Mouse (Mus musculus) gastrocnemius, postnatal 36 days (tissue): ENCODE measurements around the gene Coro1c. TPM values are rescaled to one million over a fixed set of nuclear protein-coding genes. Genes with fewer than 3 reads are reported as not detected.
A peak's percentile ranks its signal among the peaks of the same experiment; 100 is the strongest.

Experiments
- DNase-seq, 2 experiments: peaks; one replicate each; pipeline ENCODE4 v3.0.0; 2022
- intact Hi-C: fragments of 180-260 bp; cut with DNase I; formaldehyde crosslinking; loops from one replicate; pipeline ENCODE4 v1.15.1; 2025
- total RNA-seq, 2 experiments: library from RNA; stranded (reverse); gene quantifications; 2 replicates each; pipeline ENCODE4 v1.2.3; 2021

Gene Coro1c
- total RNA-seq, 2 experiments from 2014 or later, result 10.6 to 14.4 TPM

DNA sequence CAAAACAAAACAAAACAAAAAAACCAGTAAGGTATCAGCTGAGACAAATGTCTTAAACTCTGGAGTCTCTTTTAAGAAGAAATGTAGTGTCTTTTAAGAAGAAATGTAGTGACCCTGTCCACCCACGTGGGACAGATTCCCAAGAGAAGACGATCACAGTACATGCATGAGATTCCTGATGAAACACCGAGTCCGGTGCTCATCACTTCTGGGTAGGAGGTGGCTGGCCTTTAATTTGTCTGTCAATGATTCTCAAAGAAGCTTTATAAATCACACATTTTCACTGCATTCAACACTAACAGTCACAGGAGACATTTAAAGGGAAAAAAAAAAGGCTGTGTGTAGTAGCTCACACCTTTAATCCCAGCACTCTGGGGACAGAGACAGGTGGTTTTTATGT lies 18.6 kb downstream of the Coro1c start:
- DNase-seq, result no peak
- intact Hi-C loops, result no loop called here

DNA sequence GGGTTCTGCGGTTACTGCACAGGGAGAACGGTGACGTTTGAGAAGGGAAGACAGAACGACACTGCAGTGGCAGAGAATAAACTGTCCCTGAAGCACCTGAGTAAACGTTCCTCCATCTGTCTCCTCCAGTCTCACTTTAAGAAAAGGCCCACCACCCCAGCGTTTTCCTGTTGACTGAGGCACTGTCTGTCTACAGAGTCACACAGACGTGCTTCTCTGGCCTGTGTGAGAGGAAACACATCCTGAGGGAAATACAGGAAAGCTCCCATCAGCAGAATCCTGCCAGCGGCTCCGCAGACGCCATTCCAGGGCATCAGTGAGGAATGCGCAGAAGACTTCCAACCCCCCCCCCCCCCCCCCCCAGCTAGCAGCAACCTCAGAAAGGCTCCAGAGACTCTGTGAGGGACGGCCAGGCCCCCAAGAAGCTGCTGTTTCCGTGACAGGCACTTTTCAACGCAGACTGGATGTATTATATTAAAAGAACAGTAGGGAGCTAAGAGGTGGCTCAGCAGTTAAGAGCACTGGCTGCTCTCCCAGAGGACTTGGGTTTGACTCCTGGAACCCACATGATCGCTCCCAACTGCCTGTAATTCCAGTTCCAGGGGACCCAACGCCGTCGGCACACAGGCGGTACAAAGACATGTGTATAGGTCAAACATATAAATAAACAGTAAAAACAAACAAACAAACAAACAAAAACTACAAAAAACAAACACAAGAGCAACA lies 19.2 kb downstream of the Coro1c start:
- DNase-seq, result no peak
- intact Hi-C loops, result no loop called here

DNA sequence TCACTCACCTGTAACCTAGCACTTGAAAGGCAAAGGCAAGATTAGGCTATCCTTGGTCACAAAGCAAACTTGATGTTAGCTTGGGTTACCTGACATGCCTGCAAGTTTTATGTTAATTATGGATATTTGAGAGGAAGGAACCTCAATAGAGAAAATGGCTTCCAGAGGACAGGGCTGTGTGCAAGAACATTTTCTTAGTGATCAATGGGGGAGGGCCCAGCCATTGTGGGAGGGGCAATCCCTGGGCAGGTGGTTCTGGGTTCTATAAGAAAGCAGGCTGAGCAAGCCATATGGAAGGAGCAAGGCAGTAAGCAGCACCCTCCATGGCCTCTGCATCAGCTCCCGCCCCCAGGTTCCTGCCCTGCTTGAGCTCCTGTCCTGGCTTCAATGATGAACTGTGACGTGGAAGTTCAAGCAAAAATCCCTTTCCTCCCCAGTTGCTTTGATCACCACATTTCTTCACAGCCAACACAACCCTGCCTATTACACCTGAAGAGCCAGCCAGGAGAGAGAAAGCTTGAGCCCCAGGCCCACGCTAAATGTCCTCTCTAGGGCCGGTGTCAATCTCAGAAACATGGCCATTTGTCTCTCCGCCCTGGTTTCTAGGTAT lies 20.3 kb downstream of the Coro1c start:
- no peak for DNase-seq
- intact Hi-C loops, result no loop called here

DNA sequence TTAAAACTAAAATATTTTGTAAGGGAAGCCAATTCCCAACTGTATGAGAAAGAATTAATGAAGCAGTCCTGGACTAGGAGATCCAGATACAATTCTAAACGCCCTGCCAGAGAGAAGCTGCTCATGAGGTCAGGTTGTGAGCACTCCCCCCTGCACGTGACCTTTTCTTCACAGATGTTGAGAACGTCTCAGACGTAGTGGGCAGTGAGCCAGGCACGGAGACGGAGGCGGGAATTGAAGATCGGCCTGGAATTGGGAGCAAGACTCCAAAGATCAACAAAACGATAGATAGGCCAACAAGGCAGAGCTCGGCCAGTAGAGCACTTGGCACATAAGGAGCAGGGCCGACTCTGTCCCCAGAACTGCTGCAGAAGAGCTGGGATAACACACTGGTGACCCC lies 21.4 kb downstream of the Coro1c start:
- intact Hi-C loops, result no loop called here
- peak; percentile 66 to 70 for DNase-seq

DNA sequence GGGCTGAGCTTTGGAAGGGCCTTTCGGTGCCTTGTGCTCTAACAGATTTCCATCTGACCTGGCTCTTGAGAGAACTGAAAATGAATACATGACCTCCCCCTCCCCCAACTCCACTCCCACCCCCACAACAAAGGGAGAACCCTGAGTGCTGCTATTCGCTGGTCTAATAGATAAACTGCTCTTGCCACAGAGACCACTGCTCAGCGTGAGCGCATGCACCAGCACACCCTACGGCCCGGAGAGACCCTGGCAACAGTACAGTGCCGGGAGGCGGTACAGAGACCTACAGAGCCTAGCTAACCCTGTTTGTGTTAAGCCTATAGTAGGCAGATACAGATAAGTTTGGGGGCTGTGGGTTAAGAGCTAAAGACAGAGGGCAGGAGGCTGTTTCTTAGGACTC lies 22.9 kb downstream of the Coro1c start:
- intact Hi-C loops, result no loop called here

DNA sequence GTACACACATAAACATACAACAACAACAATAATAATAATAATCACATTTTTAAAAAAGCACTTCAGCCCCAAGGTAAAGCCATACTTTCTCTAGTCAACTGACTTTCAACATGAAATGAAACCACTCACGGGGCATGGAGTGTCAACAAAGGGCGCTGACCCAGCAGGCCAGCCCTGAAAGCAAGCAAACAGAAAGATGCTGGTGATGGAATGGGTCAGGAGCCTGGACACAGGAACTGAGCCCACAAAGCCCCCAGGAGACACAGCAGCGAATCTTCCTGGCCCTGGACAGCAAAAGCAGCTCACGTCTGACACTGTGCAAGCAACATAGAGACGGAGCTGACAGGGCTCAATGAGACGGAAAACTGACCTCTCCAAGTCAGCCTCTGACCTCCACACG lies 23.8 kb downstream of the Coro1c start:
- intact Hi-C loops, result no loop called here
- DNase-seq, result no peak

More for the DNA sequence above, 22.9 kb downstream of the Coro1c start:
- DNase-seq, result no peak

DNA sequence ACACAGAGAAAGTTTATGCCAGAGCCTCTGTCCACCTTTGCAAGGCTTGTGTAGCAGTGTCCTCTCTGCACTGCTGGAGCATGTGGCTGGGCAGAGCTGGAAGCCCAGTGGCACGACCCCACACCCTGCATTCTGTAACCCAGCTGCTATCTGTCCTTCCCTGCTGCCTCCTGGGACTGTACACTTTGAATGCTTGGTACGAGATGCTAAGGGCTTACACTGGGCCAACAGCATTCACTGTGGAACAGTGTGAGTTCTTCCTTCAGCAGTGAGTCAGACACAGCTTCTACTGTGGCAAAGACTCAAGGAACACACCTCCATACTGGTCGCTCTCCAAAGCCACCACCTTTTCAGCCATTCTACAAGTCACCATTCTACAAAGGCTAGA lies 25.2 kb downstream of the Coro1c start:
- intact Hi-C loops, result no loop called here

DNA sequence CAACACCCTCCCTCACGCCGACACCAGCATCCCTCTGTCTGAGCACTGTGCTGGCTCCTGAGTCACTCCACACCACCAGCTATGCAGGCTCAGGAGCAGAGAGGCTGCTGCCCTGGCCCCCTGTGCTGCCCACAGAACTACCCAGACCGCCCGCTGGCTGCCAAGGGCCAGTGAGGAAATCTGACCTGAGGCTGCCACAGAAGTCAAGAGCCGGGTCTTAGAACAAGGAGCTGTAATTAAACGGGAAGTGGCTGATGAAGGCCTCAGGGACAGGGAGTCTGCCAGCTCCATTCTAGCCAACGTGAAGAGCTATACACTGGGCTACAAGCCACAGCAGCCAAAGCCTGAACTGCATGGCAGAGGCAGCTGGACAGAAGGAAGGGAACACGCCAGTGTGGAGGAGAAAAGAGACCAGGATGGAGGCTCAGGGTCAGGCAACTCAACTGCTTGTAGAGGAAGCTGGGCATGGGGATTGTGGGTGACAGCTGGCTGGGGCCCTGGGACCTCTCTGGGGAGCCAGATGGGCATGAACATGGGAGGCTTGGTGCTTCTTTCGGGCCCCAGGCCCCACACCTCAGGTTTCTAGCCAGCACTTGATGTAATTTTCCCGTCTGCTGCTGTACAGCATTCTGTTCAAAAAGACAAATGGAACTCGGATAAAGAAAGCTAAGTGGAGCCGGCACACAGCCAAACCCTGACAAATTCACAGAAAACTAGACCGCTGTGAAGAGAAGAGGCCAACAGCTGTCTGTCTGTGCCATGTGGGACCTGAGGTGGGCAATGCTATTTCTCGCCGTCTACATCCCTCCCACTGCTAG lies 25.8 kb downstream of the Coro1c start:
- DNase-seq, result no peak

More for the DNA sequence above, 25.2 kb downstream of the Coro1c start:
- DNase-seq, result no peak

DNA sequence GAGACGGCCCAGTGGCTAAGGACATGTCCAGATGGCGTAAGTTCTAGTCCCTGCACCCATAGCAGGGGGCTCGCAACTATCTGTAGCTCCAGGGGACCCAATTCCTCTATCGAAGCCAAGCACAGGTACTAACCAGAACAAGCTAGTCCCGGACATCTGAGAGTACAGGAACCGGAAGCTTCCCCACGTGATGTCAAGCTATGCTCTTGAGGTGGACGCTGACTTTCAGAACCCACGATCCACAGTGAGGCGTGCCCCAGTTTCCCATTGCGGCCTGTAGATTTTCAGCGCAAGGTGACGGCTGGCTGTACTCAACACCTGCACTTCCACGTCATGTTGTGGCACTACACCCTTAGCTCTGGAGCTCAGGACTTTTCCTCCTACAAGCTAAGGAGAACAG lies 27.4 kb downstream of the Coro1c start:
- intact Hi-C loops, result no loop called here
- no peak for DNase-seq

More for the DNA sequence above, 25.8 kb downstream of the Coro1c start:
- intact Hi-C loops, result no loop called here

DNA sequence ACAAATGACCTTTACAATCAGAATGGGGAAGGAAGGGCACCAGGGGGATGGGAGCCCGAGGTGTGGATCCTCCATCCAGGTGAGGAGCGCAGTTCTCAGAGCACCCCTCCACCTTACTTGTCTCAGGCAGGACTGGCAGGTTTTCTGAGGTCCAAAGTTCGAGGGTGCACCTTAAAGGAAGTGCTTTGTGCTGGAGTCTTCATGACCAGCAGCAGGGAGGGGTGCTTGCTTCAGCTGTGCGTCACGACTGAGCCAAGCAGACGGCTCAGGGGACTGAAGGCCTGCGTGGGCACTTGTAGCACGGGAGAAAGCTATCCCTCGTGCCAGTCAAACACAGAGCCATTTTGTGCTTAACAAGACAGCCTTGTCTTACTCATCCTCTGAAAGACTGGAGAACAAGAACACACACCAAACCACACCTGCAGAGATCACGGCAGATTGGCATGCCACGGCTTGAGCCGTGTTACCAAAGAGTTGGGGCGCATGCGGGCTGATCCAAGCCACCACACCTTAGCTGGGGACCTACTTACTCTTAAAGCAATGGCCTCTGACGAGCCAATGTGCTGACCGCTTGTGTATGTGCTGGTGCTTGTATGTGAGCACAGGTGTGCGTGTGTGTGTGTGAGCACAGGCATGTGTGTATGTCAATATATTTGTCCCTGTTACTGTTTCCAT lies 29.5 kb downstream of the Coro1c start:
- no peak for DNase-seq
- intact Hi-C loops, result no loop called here

DNA sequence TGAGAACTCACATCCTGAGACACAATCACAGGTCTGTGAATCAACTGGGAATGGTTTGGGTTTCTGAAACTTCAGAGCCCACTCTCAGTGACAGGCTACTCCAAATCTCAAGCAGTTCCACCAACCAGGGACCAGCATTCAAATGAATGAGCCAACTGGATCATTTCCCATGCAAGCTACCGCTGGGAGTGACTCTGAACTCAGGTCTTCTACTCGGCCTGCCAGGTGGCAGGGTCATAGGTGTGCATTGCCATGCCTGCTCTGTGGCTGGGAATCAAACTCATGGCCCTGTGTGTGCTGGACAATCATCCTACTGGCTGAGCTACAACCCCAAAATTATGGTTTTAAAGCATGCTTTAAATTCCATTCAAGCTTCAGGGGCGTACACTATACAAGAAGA lies 31.0 kb downstream of the Coro1c start:
- no peak for DNase-seq
- intact Hi-C loops, result no loop called here

DNA sequence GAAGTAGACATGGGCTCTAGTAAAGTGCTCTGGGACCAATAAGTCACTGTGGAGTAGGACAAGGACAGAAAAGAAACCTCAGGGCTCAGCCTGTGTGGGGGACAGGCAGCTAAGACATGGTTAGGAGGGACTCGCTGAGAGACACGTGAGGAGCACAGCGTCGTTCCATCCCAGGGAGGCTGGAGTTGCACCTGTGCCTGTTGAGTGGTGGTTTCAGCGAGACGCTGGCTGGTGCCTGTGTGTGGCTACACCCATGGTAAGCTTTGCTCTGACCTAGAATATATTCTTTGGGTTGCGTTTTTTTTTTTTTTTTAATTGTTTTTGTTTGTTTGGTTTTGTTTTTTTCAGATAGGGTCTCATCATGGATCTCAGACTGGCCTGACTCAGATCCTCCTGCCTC lies 32.4 kb downstream of the Coro1c start:
- DNase-seq, result no peak
- intact Hi-C loops, result no loop called here

DNA sequence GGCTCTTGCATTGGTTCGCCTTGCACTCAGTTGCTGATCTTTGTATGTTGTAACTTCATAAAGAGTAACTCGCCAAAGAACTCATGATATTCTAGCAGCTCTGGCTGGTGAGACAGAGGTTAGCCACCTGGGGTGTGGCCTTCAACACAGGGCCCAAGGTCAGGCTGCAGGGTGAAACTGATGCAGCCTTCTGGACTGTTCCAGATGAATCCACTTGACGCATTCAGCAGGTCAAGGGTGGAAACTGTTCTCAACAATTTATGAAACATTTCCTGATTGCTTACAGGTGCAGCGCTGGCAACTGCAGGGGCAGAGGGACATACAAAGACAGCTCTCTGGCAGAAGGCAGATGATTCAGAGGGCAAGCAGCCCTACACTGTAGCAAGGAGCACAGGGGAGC lies 32.9 kb downstream of the Coro1c start:
- no peak for DNase-seq
- intact Hi-C loops, result no loop called here

DNA sequence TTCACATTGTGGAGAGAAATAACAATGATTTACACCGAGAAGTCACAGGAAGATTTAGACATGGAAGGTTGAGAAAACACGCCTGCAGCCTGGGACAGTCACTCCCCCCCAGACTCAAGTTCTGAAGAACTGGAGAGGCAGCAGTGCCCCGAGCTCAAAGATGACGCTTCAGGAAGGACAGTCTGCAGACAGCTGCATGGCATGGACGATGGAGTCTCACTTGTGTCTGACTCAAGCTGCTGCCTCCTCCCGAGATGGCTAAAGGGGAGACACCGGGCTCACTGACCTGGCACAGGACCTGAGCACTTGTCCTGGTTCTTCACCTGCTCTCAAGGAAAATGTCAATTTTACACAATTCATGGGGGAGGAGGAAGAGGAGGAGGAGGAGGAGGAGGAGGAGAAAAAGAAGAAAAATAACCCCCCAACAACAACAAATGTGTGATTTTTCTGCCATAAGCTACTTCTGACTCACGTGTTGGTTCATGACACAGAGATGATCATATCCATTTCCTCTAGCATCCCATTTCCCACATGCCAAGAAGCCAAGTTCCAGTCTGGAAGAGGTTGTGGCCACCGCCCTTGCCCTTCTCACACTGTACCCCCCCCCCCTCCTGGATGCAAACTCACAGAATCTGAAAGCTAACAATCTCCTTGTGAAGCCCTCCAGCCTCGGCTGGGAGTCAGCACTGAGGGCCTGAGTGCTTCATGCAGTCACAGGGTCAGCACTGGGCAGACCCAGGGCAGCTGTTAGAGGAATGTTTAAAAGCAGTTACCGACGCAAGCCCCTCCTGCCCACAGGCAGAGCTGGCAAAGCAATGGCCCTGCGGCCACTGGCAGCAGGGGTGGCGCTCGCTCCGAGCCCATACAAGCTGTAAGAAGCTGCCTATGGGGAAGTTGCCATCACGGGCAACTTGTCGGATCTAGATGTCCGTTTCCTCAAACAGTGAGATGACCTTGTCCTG lies 34.2 kb downstream of the Coro1c start:
- intact Hi-C loops, result loop anchor here (5.0 kb wide), 1 partner anchor 33 kb away; the partner anchor contains the start of gene Coro1c
- no peak for DNase-seq

DNA sequence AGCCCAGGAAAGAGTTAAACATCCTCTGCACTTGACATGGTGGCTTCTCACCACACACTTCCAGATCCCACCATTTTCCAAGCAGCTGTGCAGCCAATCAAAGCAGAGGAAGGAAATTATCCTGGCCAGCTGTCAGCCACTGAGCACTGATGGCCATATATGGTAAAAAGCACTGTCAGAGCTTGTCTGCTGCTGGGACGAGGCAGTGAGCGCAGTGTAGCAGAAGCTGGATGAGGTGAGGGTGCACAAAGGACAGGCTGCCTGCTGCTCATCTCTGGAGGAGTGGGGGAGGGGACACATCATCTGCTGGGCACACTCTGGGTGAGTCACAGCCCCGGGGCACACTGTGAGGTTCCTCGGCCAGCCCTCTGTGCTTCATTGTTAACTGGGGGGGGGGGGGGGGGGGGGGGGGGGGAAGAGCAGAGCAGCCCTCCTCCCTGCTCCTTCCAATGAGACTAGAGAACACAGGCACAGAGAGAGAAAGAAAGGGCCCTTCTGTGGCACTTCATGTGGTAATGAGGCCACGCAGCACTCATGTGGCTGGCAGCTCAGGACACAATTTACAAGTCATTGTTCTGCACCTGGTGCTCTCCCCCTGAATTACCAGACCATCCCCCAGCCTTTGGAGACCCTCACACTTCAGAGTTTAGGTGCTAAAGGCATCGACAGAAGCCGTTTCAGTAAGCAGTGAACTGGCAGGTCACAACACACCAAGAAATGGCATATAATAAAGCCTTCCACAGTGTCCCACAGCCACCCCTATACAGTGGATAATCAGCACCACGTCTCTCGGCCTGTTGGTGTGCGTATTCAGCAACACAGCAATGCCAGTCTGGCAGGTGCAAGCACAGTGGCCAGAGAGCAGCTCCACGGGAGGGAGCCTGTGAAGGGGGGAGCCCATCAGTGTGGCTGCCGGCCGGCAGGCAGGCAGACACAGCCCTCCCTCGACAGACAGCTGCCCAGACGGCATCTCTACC lies 35.3 kb downstream of the Coro1c start:
- intact Hi-C loops, result loop anchor here (5.0 kb wide), 1 partner anchor 34 kb away; the partner anchor contains the start of gene Coro1c

DNA sequence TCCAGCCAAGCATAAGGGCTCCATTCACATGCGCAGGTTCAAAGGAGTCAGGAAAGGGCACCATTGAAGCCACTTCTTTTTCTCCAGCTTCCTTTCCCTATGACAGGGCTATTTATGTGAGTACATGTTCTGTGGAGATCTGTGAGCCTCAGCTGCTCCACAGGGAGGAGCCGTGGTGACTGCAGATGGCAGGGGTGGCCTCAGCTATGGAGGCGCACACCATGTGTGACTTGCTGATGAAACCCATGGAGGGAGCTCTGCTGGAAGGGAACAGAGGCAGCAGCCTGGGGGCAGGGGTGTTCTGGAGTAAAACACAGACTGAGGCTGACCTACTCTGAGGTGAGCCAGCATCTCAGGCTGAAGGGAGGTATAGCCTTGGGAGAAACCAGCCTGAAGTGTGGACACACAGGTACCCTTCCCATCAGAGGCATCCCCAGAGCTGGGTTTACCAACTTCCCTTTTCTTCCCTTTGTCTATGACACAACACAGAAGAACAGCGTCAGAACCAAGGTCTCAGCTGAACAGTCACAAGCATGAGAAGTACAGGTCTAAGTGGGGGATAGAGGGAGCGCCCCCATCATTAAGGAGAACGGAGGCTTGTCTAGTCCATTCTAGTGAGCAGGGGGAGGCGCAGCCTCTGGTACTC lies 36.5 kb downstream of the Coro1c start:
- no peak for DNase-seq
- intact Hi-C loops, result loop anchor here (5.0 kb wide), 1 partner anchor 35 kb away; the partner anchor contains the start of gene Coro1c

More for the DNA sequence above, 35.3 kb downstream of the Coro1c start:
- DNase-seq, result peak; percentile 50 to 51

DNA sequence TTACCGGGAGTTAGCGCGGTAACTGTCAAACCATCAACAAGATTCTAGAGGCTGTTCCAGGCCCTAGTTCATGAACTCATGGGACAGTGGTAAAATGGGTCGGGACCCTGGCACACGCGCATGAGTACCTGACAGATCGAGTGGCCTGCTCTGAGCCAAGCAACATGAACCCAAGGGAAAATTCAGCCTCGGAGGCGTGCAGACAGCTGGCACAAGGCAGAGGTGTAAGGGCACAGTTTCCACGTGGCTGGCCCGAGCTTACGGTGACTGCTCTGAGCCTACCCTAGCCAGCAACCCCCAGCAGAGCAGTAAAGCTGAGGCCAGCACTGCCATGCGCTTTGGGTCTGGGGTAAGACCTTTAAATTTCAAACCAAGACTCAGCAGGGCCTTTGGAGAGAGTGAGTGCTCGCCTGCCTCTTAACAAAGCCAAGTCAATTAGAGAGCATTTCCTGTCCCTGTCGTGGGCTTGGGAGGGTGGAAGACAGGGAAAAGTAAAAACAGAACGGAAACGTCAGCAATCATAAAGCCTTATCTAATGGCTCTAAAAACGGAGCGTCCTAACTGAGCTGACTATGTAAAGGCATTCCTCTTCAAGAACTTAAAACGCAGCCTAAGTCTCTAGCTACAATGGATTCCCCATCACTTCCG lies 38.0 kb downstream of the Coro1c start:
- DNase-seq, result peak; percentile 46 to 57
- intact Hi-C loops, result loop anchor here (5.0 kb wide), 1 partner anchor 37 kb away; the partner anchor contains the start of gene Coro1c
